Mouse (Mus musculus) layer of hippocampus, postnatal 25 days (tissue): ENCODE results near the gene Nqo1. TPM values are rescaled to one million over a fixed set of nuclear protein-coding genes. Genes with fewer than 3 reads are reported as not detected.

Experiments
- DNase-seq, 2 experiments: peaks; one replicate each; pipeline ENCODE4 v3.0.0; 2022; ENCODE audit warnings: mixed read lengths in 2 of 2, low spot score in 1 of 2; ENCODE audit errors: extremely low spot score in 1 of 2
- total RNA-seq, 2 experiments: library from RNA; stranded (reverse); gene quantifications; 2 replicates each; pipeline ENCODE4 v1.2.3; 2021

The Nqo1 gene
- total RNA-seq, 2 experiments from 2014 or later: 5.3 to 5.7 TPM

DNA sequence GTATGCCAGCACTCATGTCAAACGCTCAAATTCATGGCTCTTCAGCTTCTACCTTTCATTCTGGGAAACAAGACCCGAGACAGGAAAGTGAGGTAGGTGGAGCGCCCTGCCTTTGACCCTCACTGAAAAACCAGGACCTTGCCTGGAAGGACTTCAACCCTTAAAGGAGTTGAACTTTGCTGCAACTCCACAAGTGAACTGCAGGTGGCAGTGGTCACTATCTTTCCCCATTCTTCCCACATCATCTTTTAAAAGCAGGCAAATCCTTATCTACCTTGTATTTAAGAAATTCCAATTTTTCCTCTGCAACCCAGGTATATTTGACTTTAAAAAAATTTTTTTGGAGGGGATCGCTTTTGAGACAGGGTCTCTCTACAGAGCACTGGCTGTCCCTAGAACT is 8.4 kb upstream of the Nqo1 start:
- no peak for DNase-seq

- DNase-seq: no peak
These were observed 2.9 kb upstream of the Nqo1 start for GRCm38 (mm10) chr8:107405935-107406334.

- DNase-seq: no peak
These were observed 1.1 kb upstream of the Nqo1 start for GRCm38 (mm10) chr8:107404057-107404456.

DNA sequence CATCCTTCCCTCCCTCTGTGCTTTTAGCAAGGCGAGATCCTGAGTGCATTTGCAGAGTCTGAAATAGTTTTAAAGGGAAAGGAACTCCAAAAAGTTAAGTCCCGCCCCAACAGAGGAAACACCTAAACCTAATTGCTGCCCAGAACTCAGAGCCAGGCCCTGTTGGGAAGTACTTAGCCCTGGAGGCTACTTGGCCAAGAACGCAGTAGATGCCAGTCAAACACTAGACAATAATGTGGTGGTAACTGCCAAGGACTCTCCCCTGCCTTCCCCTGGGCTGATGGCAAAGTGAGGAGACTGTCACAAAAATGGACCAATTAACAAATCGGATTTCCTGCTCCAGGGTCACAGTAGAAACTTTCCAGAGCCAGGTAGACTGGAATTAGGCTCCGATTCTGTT is 1.1 kb downstream of the Nqo1 start:
- no peak for DNase-seq

GRCm38 (mm10) chr8:107399495-107399894 is 3.5 kb downstream of the Nqo1 start:
- DNase-seq: peak; percentile 25 to 49

DNA sequence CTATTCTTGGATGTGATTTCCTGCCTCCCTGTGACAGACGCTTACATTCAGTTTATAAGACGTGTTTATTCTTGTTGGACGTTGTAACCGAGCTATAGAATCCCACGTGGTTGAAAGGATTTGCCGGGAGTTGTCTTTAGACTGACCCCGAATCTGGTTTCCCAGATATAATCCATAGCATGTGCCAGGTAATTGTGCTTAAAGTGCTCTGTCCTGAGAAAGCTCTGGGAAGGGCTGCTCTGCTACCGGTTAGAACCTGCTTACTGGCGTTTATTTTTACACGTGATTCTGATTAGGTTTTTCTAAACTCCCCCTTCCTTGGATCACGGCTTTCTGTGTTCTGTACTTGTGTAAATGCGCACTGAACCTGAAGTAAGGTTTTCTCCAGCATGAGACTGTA is 5.3 kb downstream of the Nqo1 start:
- DNase-seq: no peak

DNA sequence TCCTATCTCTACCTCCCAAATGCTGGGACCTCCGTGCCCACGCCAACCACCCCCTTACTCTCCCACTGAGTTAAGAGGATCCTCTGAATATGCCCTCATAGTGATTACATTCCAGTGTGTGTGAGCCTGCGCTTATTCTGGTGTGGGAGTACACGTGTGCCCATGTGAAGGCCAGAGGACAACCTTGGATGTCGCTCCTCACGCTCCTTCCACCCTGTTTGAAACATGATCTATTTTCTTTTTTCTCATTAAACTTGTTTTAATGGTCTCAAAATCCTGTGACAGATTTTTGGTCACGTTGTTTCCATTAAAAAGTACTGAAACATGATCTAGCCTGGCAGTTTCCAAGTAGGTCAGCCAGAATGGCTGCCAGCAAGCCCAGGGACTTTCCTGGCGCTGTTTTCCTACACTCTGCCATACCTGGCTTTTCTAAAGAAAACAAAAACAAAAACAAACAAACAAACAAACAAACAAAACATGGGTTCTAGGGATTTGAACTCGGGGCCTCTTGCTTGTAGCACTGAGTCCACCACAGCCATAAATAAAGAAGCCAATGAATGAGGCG is 6.8 kb downstream of the Nqo1 start:
- no peak for DNase-seq

DNA sequence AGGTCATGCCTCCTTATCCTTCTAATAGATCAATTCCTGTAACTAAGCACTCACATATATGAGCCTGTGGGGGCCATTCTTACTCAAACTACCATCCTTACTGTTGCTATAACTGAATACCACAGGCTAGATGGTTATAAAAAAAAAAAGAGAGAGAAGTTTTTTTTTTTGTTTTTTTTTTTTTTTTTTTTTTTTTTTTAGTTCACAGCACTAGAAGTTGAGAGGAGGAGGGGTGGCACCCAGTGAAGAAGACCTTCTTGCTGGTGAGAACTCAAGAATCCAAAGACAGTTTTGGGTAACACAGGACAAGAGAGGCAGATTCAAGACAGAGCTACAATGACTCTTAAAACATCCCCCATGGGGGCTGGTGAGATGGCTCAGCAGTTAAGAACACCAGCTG is 7.6 kb downstream of the Nqo1 start:
- DNase-seq: no peak

GRCm38 (mm10) chr8:107391136-107391516 is 11.9 kb downstream of the Nqo1 start:
- DNase-seq: no peak

DNA sequence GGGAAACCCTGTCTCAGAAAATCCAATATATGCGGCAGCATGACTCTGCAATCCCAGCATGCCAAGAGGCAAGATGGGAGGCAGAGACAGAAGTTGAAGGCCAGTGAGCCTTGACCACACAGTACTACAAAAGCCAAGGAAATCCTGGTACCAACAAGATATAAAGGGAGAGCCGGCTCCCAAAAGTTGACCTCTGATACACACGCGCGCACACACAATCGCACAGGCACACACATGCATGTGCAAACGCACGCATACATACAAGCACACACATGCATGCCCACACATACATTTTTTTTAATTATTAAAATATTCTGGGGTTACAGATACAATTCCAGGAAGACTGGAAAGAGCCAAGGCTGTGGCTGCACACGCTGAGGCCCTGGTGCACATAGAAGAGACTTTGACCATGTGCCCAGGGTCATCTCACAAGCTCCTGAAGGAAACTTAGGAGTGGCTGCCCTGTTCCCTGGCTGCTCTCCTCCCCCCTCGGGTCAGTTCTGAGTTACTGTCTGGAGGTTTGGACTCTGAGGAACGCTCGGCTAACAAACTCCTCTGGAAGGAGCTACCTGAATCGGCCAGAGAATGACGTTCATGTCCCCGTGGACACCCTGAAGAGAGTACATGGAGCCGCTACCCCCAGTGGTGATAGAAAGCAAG is 12.4 kb downstream of the Nqo1 start:
- DNase-seq: no peak

GRCm38 (mm10) chr8:107389557-107389956 is 13.4 kb downstream of the Nqo1 start:
- DNase-seq: peak in 1 of 2 experiments; percentile 27

- DNase-seq: peak in 1 of 2 experiments; percentile 37
These were observed 15.1 kb downstream of the Nqo1 start for GRCm38 (mm10) chr8:107387861-107388260.

DNA sequence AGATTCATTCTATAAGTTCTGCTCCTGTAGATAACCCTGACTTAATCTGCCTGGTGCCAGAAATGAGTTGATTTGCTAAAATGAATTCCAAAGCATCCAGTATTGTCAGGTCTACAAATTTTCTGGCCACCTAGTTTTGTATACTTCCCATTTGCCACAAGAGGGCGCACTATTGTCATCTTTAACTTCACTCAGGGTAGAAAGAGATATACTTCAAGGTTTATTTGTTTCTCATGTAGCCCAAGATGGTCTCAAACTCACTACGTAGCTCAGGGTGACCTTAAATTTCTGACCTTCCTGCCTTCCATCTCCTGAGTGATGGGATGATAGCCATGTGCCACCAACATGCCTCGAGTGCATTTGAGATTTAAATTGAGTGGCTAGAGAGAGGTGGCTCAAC is 16.4 kb downstream of the Nqo1 start:
- DNase-seq: no peak

DNA sequence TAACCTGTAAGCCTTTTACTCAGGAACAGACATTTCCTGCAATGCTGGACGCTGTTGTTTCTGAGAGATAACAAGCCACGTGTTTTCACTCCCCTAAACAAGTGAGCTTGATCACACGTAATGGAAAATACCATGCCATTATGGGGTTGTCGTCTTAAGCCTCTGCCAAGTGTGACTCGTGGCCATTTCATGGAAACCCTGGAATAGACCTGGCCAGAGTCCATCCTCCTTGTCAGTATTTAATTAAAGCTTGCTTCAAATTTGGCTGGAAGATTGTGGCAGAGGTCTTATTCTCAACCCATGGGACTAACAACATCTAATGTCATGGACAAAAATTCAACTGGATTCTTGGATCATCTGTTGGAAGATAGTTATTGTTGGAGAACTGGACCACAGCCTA is 16.8 kb downstream of the Nqo1 start:
- DNase-seq: no peak

GRCm38 (mm10) chr8:107385063-107385462 is 17.9 kb downstream of the Nqo1 start:
- no peak for DNase-seq

- no peak for DNase-seq
These were observed 18.4 kb downstream of the Nqo1 start for GRCm38 (mm10) chr8:107384651-107385050.

DNA sequence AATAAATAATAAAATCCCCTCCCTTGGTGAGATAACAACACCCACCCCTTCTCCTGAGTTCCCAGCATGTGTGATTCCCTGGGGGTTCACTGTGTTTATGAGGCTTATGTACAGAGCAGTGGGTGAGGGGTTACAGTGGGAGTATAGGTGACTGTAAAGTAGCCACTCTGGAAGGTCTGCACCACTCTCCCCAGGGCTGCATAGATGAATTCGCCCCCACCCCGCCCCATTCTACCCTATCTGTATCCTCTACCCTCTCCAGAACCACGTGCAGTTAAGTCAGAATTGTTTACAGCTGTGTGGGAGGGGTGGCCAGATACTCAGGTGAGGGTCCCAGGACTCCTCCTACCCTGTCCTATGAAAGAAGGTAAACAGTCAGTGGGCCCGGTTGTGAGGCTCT is 20.1 kb downstream of the Nqo1 start:
- DNase-seq: no peak

DNA sequence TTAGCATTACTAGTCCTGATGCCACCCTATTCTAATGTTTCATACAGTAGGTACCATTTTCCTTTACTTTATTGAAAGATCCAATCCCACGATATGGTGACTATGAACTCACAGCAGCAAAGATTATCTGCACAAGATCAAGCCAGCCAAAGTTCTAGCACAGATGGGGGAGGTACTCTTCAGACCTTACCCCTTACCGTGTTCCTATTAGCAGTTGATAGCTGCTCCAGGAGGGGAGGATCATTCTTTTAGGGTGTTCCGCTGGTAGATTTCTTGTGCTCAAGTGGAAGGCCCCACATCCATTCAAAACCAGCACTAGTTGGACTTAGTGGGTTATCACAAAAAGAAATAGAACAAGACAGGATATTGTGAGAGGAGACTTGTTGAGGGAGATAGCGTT is 21.3 kb downstream of the Nqo1 start:
- DNase-seq: no peak

DNA sequence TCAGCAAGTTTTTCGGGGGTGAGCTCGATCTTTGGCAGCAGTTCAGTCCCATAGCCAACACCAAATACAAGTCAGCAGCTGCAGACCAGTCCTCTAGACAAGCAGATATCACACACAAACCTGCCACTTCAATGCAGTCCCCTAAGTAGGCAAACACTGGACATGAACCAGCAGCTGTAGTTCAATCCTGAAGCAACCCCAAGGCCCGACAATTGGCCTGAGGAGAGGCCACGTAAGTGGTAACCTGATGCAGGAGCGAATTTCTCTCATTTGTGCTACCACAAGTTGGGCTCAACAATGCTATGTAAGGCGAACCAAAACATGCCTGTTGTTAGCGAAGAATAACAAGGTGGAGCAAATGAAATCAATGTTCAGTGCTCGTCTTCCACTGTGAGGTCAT is 22.3 kb downstream of the Nqo1 start:
- DNase-seq: no peak

GRCm38 (mm10) chr8:107377346-107377745 is 25.7 kb downstream of the Nqo1 start:
- no peak for DNase-seq

- DNase-seq: no peak
These were observed 32.7 kb downstream of the Nqo1 start for GRCm38 (mm10) chr8:107370311-107370710.
